Mouse (Mus musculus) right cerebral cortex, postnatal 4 days (tissue): ENCODE data around the gene Cacna1c.
"Not testable (repeated sequence)": the region's sequence is repeated elsewhere in the genome, so short reads cannot be mapped to it uniquely, and the experiment has no call there.

Source experiments
- DNase-seq: peaks from one replicate; pipeline ENCODE4 v3.0.0-alpha.2; 2022

Cacna1c gene

DNA sequence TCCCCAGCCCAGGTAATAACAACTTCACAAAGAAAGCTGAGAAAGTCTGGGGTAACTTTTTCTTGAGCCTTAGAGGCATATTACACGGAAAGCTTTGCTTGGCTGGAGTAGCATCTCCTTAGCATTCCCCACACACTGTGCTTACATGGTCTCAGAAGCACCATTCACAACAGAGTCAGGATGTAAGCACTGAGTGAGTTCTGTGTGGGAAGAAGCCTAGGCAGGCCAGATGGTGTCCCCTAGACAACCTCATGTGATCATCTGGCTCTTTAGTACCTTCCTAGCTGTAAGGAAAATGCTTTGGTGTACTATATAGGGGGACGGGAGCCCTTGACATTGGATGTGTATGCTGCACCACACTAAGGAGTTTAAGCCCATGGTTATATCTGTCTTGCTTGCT lies 563.7 kb downstream of the Cacna1c start:
- no peak for DNase-seq

DNA sequence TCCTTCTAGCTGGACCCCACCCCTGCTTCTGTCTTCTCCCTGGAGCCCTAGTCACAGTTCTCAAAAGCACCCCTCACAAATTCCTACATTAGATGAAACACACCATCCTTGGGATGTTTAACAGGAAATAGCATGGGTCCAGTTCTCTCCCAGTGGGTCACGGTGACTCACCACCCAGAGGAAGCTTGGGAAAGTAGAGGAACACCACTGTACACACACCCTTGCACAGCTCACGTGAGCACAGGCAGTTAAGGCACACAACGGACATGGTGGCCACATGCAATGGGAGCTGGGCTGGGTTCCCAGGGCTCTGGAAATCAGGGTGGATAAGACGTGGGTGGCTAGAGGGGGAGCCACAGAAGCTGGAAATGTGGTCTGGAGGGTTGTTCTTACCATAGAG lies 566.2 kb downstream of the Cacna1c start:
- no peak for DNase-seq

DNA sequence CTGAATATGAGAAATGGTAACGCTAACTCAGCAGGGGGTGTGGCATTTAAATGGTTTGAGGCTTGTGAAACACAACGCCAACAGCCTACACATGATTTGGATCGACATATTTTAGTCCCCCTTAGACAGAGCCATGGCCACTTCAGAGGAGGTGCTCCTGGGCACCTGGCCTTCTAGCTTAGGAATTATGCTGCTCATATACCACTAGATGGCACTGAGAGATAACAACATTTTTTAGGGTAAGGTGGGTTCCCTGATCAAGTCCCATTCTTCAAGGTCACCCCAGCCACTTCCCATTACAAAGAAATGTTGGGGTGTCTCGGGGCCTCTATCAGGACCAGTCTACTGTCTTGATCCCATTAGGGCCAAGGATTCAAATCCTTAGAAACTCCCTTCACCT lies 570.0 kb downstream of the Cacna1c start:
- no peak for DNase-seq

DNA sequence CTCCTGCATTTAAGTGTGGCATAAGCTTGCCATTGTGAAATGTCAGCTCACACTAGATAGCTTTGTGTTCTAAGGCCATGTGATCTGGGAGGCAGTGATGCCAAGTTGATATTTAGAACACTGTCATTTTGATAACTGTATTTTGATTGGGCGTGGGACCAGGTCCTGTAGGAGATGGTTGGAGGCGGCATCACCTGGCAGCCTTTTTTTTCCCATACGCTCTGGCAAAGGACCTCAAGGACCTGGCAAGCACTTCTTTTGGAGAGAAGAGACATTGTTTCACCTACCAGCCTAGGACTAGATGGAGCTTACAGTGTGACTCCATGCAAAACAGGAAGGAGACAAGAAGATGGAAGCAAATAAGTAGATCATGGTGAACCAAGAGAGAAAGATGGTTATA lies 572.6 kb downstream of the Cacna1c start:
- no peak for DNase-seq

DNA sequence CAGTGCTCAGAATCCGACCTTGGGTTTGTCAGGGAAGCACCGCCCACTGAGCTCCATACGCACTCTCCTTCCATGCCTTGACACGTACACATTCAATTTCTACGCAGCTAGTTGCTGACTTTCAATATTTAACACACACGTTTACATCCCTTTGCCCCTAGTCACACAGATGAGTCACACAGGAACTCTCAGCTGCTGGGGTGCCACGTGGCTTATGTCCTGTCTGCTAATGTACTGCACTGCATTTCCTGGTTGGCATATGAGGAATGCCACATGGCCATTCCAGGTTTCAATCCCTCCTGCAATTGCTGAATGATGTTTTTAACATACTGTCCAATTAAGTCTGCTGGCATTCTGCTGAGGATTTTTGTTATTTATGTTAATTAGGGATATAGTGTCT lies 574.4 kb downstream of the Cacna1c start:
- DNase-seq = no peak

DNA sequence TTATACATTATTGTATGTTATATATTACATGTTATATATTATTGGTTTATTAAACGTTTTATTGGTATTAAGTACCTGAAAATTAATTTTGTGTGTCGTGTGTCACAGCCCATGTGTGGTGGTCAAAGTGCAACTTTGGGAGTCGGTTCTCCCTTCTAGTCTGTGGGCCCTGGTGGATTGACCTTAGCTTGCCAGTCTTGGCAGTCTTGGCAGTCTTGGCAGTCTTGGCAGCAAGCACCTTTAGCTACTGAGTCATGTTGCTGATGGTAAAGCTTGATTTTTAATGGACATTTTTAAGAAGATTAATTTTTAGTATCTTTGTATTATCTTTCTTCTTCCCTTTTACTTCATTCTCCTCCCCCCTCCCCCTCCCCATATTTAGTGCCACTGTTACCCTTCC lies 574.8 kb downstream of the Cacna1c start:
- DNase-seq = no peak

DNA sequence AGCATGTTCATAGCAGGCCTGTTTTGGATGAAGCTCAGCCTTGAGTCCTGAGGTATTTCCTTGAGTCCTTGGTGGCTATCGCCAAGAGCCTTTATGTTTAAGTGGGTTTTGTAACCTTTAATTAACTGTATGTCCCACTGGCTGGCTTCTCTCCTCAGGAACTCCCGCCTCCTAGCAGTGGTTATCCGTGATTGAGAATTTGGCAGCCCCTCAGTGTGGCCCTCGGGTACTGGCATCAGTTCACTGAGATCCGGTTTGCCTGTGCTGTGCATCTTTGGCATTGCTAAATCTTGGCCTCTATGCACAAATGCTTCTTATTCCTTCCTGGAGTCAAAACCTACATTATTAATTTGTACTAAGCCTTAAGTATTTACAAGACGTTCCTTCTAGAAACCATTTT lies 587.3 kb downstream of the Cacna1c start:
- DNase-seq = no peak

DNA sequence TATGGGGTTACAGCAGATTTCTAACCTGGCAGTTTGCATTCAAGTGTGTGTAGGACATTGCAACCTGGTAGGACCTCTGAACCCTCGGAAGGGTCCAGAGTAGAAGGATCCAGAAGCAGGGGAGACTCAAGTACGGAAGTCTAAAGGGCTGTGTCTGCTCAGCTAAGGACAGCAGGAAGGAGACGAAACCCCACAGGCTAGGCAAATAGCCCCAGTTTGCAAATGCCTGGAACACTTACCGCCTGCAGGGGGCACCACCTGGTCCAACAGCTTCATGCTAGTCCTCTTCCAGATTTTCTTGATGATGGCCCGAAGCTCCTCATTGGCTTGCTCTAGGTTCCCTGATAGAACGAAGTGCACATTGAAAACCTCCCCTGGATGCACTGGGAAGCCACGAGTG lies 590.2 kb downstream of the Cacna1c start:
- no peak for DNase-seq

DNA sequence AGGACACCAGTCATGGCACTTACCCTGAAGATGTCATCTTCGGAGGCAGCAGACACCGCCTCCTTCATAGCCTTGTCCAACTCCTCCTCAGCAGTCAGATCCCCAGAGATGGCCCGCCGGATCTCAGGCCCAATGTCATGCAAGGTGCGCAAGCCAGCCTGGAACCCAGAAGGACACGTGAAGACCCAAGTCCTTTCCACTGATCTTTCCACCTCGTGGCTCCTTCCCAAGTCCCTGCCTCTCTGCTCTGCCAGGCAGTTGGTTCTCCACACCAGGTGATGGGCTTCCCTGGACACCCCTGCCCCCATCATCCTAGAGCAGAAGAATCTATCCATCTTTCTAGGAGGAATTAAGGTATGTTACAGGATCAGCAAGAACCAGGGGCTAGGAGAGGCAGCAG lies 592.4 kb downstream of the Cacna1c start:
- no peak for DNase-seq

DNA sequence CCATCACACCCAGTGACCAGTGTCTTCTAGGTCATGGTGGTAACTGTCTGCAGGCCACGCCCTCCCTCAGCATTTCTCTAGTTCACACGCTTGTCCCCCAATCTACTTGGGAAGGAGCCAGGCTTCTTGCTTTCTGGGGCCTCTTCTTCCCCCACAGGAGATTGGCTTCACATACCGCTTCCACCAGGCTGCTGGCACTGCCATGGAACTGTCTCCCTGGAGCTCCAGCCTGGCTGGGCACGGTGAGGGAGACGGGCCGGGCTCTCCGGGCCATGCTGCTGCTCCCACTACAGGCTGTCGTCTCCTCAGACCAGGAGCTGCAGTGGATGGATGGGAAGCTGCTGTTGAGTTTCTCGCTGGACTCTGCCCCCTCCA lies 600.5 kb downstream of the Cacna1c start:
- DNase-seq = no peak

DNA sequence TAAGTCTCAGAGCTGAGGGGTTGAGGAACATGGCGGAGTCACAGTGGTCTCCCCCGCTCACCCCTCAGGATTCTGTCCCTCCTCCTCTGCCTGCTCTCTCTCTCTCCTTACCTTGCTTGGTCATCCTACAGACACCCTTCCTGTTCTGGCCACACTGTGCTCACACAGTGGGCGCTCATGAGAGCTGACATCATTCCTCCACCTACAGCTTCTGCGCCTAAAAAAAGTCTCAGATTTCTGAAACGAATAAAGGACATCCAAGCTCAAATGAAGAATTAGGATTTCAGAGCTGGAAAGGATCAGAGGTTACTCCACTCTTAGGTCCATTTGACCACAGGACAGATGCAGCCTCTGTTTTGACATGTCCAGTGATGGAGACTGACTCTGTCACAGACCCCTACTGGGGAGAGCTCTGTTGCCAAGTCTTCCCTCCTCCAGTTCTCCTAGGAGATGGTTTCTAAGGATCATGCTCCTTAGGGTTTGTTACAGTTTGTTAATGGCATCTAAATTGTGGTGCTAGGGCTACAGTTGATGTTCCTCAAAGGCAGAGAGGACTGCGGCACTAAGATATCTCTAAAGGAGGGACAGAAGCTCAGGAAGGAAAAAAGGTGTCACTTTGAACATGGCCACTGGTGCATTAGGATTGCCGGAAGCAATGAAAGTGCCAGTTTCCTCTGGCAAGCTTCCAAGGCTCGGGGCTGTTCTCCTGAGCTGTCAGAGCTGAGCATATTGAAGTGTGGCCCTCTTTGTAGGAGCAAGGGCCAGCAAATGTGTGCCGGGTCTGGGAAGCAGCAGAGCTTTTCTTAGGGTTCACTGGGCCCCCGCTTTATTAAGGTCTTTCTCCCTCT lies 601.2 kb downstream of the Cacna1c start:
- DNase-seq = no peak

DNA sequence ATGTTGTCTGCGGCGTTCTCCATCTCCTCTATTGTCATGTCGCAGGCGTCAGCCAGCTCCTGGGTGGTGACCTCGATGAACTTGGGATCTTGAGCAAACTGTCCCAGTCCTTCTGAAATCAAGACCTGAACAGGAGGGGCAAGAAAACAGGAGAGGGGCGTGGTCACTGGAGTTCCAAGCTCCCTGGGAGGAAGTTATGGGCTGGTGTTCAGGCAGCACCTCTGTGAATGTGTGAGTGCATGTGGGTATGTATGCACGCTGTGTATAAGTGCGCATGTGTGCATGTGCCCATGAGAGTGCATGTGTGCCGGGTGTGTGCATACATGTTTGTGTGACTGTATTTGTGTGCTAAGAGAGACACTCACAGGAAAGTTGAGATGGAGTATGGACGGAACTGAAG lies 602.1 kb downstream of the Cacna1c start:
- DNase-seq = no peak

DNA sequence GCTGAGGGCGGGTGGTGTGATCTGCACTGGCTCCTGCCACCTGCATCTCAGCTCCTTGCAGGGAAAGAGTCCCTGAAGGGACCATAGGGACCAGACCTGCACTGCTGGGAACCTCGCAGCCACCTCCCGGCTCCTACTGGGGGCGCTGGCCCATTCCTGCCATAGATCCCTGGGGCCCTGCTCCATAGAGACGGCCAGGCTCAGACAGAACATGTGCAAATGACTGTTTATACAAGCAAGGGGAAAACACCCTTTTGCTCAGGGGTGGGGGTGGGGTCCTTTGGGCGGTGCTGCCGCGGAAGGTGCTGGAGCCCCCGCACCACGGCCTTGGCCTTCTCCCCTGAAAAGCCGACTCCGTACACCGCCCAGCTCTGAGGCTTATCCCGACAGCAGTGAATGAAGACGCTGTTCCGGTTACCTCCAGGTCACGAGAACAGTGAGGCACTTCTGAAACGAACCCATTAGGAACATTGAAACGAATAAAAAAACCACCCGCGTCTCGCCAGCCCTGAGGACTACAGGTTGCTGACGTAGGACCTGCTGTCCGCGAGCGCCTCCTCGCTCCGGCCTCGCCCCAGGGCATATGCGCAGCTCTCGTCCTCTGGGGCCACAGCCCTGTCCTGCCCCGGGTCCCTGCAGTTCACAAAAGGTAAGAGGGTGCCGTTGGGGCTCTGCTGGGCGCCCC lies 602.7 kb downstream of the Cacna1c start:
- no peak for DNase-seq

DNA sequence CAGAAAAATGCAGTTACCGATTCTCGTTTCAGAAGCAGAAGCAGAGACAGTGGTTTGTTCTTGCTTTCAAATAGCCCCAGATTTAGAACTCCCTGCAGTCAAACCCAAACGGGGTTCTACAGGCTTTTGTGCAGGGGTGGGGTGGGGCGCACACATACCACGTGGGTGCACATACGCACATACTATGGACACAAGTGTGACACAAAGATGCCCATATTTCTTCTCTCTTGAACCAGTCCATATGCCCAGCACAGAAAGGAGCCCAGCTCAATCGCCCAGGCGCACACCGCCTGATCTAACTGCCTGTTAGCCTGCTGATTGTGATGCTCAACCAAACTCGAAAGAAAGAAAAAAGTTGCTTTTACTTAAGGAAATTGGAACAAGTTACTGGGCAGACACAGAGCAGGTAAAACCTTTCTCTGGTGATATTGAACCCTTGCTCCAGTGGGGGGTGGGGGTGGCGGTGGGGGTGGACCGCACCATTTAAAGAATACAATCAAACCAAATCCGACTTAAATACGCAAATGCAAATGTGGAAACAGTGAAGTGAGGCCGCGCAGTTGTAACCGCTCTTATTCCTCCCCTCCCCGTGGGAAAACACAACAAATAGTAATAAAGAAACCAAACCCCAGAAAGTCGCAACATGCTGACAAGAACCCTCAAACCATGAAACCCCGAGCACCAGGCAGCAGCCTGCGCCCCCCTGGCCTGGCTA lies 603.4 kb downstream of the Cacna1c start:
- no peak for DNase-seq

DNA sequence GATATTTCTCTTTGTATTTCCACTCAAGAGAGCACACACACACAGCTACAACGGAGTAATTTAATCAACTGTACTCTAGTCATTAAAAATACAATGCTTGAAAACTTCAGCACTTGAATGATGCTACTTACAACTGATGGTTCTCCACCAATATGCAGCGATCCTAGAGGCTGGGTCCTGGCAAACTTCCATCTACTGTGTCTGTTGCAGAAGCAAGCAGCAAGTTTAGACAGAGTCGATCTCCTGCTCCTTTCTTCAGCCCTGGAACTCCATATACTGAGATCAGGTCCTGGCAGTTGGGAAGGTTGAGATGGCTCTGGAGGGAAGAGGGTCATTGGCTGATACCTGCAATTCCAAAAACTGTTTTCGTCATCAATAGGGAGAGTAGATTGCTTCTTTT lies 617.5 kb downstream of the Cacna1c start:
- DNase-seq = not testable (repeated sequence)

DNA sequence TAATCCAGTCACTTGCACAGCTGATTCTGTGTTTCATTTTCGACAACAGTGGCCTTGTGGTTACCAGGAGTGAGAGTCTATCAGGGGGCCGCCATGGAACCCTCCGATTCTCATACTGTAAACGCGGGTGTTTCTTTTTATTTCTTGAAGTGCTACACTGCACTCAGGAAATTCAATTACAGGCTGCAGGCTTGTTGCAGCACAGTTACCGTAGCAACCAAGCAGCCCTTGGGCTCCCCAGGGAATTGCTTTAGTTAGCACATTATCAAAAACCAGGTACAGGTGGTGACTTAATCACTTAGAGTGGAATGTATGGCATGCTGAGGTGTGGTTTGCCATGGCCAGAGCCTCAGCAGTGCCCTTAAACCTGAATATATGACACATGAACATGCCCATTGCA lies 621.9 kb downstream of the Cacna1c start:
- no peak for DNase-seq

DNA sequence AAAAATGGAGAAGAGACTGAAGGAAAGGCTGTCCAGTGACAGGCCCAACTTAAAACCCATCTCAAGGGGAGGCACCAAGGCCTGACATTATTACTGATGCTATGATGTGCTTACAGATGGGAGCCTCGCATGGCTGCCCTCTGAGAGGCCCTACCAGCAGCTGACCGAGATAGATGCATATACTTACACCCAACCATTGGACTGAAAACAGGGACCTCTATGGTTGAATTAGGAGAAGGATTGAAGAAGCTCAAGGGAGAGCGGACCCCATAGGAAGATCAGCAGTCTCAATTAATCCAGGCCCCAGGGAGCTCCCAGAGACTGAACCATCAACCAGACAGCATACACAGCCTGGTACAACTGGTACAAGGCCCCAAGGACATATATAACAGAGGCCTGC lies 628.4 kb downstream of the Cacna1c start:
- no peak for DNase-seq

DNA sequence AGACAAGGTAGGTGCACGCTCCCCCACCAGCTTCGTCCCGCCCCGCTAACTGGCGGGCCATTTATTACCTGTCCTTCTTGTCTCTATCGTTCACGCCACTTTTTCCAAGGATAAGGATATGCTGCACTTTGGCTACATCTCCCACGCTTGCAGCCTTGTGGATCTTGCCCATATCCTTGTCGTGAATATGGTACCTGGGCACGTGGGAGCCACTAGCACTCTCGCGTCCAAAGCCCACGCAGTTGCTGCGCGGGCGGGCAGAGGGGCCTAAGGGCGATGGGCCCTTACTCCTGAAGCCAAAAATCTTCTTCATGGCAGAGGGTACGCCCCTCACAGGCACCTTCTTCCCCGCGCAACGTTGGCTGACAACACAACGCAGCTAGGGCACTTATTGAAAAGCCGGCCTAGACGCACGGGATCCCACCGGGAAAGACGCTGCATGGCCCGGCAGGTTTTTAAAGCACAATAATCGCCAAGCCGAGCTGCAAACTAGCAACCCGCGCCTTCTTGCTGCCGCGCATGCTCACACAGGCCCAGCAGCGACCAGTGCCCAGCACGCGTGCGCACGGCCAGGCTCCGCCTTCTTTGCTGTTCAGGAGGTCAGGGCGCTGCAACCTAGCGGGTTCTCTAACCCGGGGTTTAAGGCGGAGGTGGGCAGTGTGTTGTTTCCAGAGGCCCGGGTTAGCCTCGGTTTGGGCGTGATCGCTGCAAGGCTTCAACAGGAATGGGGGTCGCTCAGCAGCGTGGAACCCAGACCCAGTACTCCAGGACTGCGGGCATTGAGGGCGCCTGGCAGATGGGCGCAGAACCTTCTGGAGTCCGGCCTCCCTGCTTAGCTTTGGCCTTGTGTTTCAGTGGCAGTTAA lies 634.2 kb downstream of the Cacna1c start, which contains the start of gene Ankrd26:
TSS of gene Ankrd26 (minus strand) at position 482 of the 865 bp plus-strand sequence.
- peak; percentile 86 for DNase-seq

DNA sequence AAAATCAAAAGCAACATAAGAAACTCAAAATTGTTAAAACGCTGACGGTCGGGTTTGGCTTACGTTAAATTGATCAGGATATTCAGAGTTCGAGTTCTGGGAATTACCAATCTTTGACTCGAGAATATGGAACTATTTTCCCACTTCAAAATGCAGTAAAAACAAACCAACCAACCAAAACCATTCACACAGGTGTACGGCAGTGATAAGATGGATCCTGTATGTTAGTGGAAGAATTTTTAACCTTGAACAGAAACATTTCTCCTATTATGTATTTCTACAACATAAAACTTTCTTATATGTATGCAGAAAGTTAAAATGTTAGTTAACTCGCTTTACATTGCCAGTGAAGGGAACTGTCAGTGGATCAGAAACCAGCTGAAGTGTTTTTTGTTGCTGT lies 635.0 kb downstream of the Cacna1c start:
- no peak for DNase-seq

DNA sequence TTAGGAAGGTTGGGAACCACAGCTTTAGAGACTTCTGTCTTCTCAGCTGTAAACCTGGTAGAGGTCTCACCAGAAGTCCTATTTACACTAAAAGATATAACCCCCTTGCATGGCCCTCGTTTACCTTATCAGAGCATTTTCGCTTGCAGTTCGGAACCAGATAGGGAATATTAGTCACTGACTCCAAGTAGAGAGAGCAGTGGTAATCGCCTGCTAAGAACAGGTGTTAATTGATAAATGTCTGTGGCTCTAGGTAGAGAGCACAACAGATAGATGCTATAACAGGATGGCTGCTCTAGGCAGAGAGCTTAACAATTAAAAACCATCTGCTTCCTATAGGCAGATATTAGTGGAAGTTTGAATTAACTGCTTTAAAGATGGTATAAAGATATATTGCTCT lies 657.6 kb downstream of the Cacna1c start:
- DNase-seq = no peak
